Mouse (Mus musculus) frontal cortex, postnatal 25 days (tissue): Measurements from ENCODE around the gene Dlg2.
A peak's percentile ranks its signal among the peaks of the same experiment; 100 is the strongest.
"Not testable (repeated sequence)": the region's sequence is repeated elsewhere in the genome, so short reads cannot be mapped to it uniquely, and the experiment has no call there.

Experiments
- DNase-seq, 2 experiments: peaks; one replicate each; pipeline ENCODE4 v3.0.0; 2022; ENCODE audit warnings: low spot score in 2 of 2

Gene Dlg2

GRCm38 (mm10) chr7:90825640-90826039, 349.2 kb downstream of the Dlg2 start:
- DNase-seq = no peak

GRCm38 (mm10) chr7:90841276-90841675, 364.8 kb downstream of the Dlg2 start:
- no peak for DNase-seq

- DNase-seq = no peak
Measured at GRCm38 (mm10) chr7:90843345-90844293, 367.1 kb downstream of the Dlg2 start.

DNA sequence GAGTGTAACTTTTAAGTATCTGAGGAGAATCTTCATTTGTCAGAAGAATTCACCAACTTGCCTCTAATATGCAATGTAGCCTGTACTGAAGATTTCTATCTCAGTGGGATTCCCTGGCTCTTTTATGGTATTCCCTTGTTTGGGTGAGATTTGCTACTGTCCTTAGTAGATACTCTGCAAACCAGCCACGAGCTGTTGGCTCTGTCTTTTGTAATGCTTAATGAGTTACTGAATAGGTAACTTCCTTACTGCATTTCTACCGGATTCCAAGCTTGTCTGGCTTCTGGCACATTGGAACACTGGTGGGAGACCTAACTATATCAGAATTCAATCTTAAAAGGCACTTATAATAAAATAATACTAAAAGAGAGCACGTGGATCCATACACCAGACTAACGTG, 400.3 kb downstream of the Dlg2 start:
- DNase-seq = not testable (repeated sequence)

DNA sequence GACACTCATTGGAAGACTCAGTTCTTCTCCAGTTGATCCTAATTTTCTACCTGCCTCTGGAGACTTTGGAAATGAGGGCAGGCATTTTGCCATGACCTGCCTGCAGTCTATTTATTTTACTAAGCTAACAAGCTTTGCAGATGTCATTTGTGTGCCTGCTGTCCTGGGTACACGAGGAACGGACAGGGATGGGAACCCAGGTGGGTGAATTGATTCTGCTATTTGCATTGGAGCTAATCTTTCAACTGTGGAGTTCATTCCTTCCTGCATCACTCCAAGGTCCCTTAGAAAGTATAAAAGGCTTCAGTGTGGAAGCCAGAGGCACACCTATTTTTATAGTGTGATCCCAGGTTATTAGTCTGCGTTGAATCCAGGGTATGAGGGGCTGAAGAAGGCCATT, 406.3 kb downstream of the Dlg2 start:
- DNase-seq = no peak

DNA sequence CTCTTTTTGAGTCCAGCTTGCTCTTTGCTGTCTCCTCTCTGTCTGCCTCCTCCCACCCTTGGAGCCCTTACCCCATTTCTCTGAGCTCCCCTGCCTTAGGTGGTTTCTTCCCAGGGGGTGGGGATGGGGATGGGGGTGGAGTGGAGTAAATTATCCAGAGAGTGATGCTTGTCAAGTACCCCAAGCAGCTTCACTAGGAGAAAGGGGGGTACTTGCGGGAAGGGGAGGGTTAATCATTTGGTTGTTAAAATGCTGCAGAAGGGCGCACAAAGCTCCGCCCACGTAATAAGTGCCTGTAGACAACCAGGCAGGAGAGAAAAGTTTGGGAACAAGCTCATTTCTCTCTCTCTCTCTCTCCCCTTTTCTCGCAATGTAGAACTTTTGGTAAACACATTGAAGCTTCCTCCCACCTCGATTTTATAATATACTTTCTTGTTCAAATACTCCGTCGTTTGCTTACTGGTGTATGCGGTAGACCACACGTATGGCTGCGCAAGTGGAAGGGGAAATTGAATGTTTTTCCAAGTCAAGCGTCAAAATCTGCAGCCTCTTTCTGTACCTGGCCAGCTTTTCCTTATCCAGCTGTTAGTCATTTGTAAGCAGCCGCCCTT, 410.0 kb downstream of the Dlg2 start:
- DNase-seq = peak in 1 of 2 experiments; percentile 4

GRCm38 (mm10) chr7:90887007-90887720, 410.7 kb downstream of the Dlg2 start:
- peak; percentile 26 to 46 for DNase-seq

- peak in 1 of 2 experiments; percentile 14 for DNase-seq
Measured at GRCm38 (mm10) chr7:90927441-90927840, 451.0 kb downstream of the Dlg2 start.

DNA sequence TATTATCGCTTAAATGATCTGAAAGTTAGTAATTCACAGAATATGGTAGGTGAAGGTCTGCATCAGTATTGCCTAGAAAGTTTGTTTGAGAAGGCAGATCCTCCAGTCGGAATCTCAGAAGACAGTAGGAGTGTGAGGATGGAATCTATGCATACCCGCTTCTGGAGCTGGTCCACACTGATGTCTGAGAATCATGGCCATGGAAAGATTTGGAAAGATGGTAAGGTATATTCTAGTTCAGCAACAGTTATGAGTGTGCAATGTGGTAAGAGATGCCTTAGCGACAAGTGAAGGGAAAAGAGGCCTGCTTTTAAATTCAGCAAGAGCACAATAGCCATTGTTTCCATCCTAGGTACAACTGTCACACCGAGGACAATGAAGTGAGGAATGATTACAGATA, 464.3 kb downstream of the Dlg2 start:
- no peak for DNase-seq

GRCm38 (mm10) chr7:90947073-90947472, 470.6 kb downstream of the Dlg2 start:
- no peak for DNase-seq

DNA sequence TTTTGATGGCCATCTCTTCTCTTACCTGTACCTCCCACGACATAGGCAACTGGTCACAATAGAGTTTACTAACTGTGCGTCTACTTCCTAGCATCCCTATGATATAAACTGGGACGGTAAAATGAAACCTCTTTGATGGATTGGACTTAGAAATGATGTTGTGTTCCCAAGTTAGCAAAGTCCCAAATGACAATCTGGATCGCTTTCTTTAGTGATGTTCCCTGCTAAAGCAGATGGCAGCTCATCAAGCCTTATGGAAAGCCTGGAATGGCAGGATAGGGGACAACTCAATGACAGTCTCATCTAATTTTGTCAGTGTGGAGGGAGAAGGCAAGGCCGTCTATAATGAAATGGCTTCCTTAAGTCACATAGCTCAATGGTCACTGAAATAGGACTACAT, 472.7 kb downstream of the Dlg2 start:
- DNase-seq = no peak

DNA sequence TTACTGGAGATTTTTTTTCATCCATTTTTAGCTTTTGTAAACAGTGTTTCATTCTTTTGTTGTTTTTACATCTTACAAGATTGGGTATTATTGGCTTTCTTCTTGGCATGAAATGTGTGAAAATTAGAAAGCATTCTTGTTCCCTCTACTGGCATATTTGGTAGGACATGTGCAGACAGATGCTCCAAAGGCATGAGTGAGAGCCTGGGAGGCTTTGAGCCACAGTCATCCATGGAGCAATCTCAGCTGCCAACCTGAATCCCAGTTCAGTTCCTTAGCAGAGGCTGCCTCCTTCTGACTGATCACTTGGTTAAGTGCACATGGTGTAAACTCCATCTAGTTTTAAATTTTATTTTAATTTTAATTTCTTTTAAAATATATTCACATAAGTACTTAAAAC, 500.8 kb downstream of the Dlg2 start:
- DNase-seq = no peak

- DNase-seq = no peak
Measured at GRCm38 (mm10) chr7:90982069-90982468, 505.6 kb downstream of the Dlg2 start.

- DNase-seq = no peak
Measured at GRCm38 (mm10) chr7:91010655-91011054, 534.2 kb downstream of the Dlg2 start.

- no peak for DNase-seq
Measured at GRCm38 (mm10) chr7:91044998-91045741, 568.7 kb downstream of the Dlg2 start.

DNA sequence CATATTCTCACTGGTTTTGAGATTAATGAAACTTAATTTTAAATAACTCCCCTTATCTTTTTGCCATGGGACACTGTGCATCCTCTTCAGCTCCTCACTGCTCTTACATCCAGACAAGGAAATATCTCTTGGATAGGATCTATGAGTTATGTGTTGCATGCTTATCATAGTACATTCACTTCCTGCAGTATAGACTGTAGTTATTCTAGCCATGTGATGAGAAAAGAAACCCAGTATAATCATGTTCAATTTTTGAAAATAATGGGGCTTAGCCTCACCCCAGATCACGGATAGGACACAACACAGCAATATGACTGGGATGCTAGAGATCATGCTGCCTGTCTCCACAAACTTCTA, 569.2 kb downstream of the Dlg2 start:
- DNase-seq = no peak

DNA sequence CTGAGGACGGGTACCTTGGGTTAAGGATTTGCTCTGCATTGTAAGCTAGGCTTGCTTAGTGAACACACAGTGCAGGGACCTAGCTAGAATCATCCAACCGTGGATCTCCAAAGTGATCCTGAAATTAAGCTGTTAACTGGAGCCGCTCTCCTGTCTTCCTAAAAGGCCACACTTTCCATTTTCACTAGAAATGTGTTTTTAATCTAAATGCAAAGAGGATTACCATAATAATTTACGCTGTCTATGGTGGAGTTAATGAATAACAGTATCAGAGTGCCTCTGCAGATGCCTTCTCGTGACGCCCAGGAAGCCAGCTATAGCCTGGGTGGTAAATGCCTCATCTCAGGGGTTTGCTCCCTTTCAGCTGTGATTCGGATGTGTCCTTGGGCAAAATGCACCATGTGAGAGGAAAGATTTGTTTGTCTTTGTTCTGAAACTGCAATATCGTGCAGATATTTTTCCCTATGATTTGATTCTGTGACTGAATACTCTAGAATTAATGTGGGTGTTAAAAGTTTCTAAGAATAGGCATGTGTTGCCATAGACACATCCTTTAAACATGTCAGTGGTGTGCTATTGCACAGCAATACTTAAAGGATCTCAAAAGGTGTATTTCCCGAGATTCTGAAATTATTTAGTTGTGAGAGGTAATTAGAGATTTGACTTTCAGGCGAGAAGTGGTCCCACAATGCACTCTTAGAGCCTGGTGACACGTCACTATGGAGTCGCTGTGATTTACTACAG, 587.0 kb downstream of the Dlg2 start:
- DNase-seq = no peak

- DNase-seq = no peak
Measured at GRCm38 (mm10) chr7:91071751-91072707, 595.6 kb downstream of the Dlg2 start.

GRCm38 (mm10) chr7:91086071-91086470, 609.6 kb downstream of the Dlg2 start:
- DNase-seq = no peak
